Mouse (Mus musculus): ENCODE data around the gene Zfp277.

- TF ChIP-seq GATA1 (IDR thresholded peaks at IDR 0.05; ENCODE audit: borderline replicate concordance, low read length): no peak
- TF ChIP-seq FLI1 (IDR thresholded peaks at IDR 0.05; ENCODE audit: low read length): no peak
These were observed 45.9 kb downstream of the Zfp277 start for GRCm38 (mm10) chr12:40399812-40400211.
